Mouse (Mus musculus) ES-Bruce4 (cell line): ENCODE measurements around the gene Arid3c. TPM values are rescaled to one million over a fixed set of nuclear protein-coding genes. Genes with fewer than 3 reads are reported as not detected.
"Not testable (repeated sequence)": the region's sequence is repeated elsewhere in the genome, so short reads cannot be mapped to it uniquely, and the experiment has no call there.

Experiments
- H3K27ac ChIP-seq: 2 replicates; pipeline ENCODE4 v1.5.1; 2012; ENCODE audit warnings: low read length, inconsistent platforms; ENCODE audit not compliant: insufficient read depth
- H3K27me3 ChIP-seq: 2 replicates; pipeline ENCODE4 v1.6.1; 2012; ENCODE audit warnings: mild to moderate bottlenecking, low read length, inconsistent platforms; ENCODE audit not compliant: control insufficient read depth, poor library complexity, insufficient read depth, severe bottlenecking
- H3K36me3 ChIP-seq: 2 replicates; pipeline ENCODE4 v1.6.1; 2012; ENCODE audit warnings: inconsistent platforms, mild to moderate bottlenecking, low read length, moderate library complexity; ENCODE audit not compliant: control insufficient read depth, poor library complexity, insufficient read depth, severe bottlenecking
- H3K4me1 ChIP-seq: one replicate; pipeline ENCODE4 v1.8.1; 2011; ENCODE audit warnings: low read length; ENCODE audit not compliant: control insufficient read depth, insufficient read depth
- H3K4me3 ChIP-seq: 2 replicates; pipeline ENCODE4 v1.5.1; 2011; ENCODE audit warnings: low read depth, mild to moderate bottlenecking, low read length
- H3K9ac ChIP-seq: 2 replicates; pipeline ENCODE4 v1.6.1; 2012; ENCODE audit warnings: low read depth, mild to moderate bottlenecking, inconsistent platforms; ENCODE audit not compliant: poor library complexity, severe bottlenecking
- H3K9me3 ChIP-seq: replicated peaks from 2 replicates; pipeline ENCODE4 v1.6.1; 2012; ENCODE audit warnings: mild to moderate bottlenecking, low read length, inconsistent platforms; ENCODE audit not compliant: control insufficient read depth, poor library complexity, insufficient read depth, severe bottlenecking
- CTCF ChIP-seq: IDR thresholded peaks from one replicate; pipeline ENCODE4 v1.8.1; 2011; ENCODE audit warnings: low read depth, low read length
- EP300 ChIP-seq: IDR thresholded peaks from 2 replicates; pipeline ENCODE4 v1.6.1; 2011; ENCODE audit warnings: low read depth, low read length; ENCODE audit not compliant: insufficient read depth
- POLR2A ChIP-seq: IDR thresholded peaks from one replicate; pipeline ENCODE4 v1.8.1; 2011; ENCODE audit warnings: low read length; ENCODE audit not compliant: insufficient read depth
- polyA plus RNA-seq: library from polyadenylated mRNA; stranded (reverse); fragments of >200 nt; gene quantifications from 2 replicates; pipeline ENCODE4 v1.2.4, GENCODE M21; 2011; ENCODE audit warnings: low read depth; ENCODE audit not compliant: missing spikeins, insufficient read depth, insufficient read length

The Arid3c gene
- polyA plus RNA-seq, 1 experiment, result 0.69 TPM

DNA sequence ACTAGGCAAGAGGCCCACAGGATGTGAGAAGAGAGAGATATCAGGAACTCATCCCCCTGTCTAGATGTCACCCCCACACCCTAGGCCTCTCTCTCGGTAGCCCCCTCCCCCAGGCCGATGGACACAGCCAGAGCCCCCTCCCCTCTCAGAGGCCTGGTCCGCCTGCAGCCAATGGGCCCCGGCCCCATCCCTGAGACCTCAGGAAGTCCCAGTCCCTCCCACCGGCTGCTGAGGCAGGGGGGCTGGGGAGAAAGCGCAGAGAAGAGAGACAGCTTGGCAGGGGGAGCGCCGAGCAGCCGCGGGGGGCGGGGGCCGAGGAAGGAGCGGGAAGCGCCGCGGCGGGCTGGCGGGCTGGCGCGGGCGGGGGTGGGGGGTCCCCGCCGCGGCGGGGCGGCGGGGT lies 47.6 kb downstream of the Arid3c start:
- H3K36me3 ChIP-seq, H3K4me3 ChIP-seq, H3K9ac ChIP-seq, H3K9me3 ChIP-seq, H3K27me3 ChIP-seq, H3K4me1 ChIP-seq, H3K27ac ChIP-seq: not testable (repeated sequence)

DNA sequence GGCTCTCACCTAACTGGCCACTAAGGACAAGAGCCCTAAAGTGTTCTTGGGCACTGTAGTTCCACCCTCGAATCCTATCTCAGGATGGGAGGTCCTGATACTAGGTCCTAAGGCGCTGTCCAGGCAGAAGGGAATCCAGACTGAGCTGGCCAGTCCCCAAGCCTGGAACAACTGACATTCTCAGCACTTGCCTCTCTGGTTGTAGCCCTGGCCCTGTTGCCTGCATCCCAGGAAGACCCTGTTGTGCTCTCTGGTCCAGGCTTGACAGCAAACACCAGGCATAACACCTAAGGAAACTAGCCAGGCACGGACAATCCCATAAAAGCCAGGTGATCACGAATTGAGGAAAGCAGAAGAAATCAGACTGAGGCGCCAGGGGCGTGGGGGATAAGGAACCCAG lies 48.2 kb downstream of the Arid3c start:
- Histone ChIP-seq H3K9me3 (no peaks in the 10 kb centered on the region), H3K36me3 (no peaks in the 10 kb centered on the region), H3K4me3 (no peak overlapping the region), H3K27me3 (no peaks in the 10 kb centered on the region), H3K4me1 (peaks cover 2% of the 10 kb centered on the region), H3K27ac (no peak overlapping the region), H3K9ac (no peak overlapping the region)
- TF ChIP-seq CTCF, result no peak
- TF ChIP-seq EP300, result no peak
- TF ChIP-seq POLR2A, result no peak

- Histone ChIP-seq H3K4me1 (peaks cover 2% of the 10 kb centered on the region), H3K4me3 (no peak overlapping the region), H3K27ac (no peak overlapping the region), H3K9me3 (no peaks in the 10 kb centered on the region), H3K27me3 (no peaks in the 10 kb centered on the region), H3K36me3 (no peaks in the 10 kb centered on the region), H3K9ac (no peak overlapping the region)
- TF ChIP-seq POLR2A (no peak), CTCF (no peak)
Observed at GRCm38 (mm10) chr4:41681947-41682346, 49.0 kb downstream of the Arid3c start.

DNA sequence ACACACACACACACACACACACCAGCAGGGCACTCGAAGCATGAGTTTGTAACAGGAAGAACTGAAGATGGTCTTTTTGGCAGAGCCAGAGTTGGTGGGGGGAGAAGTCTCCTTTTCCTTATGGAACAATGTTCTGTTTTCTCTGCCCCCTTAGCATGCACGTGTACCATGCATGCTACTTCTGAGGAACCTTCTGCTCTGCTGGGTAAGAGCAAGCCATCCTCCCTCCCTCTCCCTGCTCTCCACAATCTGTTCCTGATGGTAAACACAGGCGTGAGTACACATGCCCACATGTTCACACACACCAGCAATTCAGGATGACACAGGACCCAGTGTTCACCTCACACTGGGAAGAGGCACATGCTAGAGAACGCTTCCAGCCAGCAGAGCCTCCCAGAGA lies 49.8 kb downstream of the Arid3c start:
- H3K9ac ChIP-seq, result no peak overlapping the region
- H3K27ac ChIP-seq, result no peak overlapping the region
- TF ChIP-seq CTCF (no peak), POLR2A (no peak), EP300 (no peak)
- H3K27me3 ChIP-seq, result no peaks in the 10 kb centered on the region
- H3K36me3 ChIP-seq, result no peaks in the 10 kb centered on the region
- H3K9me3 ChIP-seq, result no peaks in the 10 kb centered on the region
- H3K4me1 ChIP-seq, result peaks cover 2% of the 10 kb centered on the region
- no peak overlapping the region for H3K4me3 ChIP-seq

DNA sequence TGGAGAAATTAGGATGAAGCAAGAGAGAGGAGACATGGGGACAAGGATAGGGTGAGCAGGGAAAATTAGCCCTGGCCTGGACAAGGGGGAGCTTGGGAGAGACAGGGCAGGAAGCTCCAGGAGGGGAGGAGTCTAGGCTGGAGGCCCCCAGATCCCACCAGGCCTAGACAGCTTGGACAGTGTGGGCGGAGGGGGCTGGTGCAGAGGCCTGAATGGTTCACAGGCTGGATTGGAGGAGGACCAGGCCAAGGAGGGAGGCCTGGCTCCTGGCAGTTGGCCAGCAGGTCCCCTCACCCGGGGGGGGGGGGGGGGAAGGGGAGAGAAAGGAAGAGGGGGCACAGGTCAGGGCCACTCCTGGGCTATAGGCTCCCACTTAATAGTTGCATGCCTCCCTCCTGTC lies 51.7 kb downstream of the Arid3c start:
- Histone ChIP-seq H3K9me3 (no peaks in the 10 kb centered on the region), H3K4me3 (no peak overlapping the region), H3K27ac (no peak overlapping the region), H3K9ac (no peak overlapping the region), H3K36me3 (no peaks in the 10 kb centered on the region), H3K4me1 (peaks cover 2% of the 10 kb centered on the region), H3K27me3 (no peaks in the 10 kb centered on the region)
- TF ChIP-seq POLR2A (no peak), EP300 (no peak), CTCF (no peak)

- Histone ChIP-seq H3K9me3 (no peaks in the 10 kb centered on the region), H3K36me3 (no peaks in the 10 kb centered on the region), H3K4me3 (no peak overlapping the region), H3K27me3 (no peaks in the 10 kb centered on the region), H3K9ac (no peak overlapping the region), H3K27ac (no peak overlapping the region), H3K4me1 (peaks cover 2% of the 10 kb centered on the region)
- TF ChIP-seq POLR2A, result no peak
- no peak for TF ChIP-seq CTCF
- no peak for TF ChIP-seq EP300
Observed at GRCm38 (mm10) chr4:41678863-41679262, 52.1 kb downstream of the Arid3c start.

DNA sequence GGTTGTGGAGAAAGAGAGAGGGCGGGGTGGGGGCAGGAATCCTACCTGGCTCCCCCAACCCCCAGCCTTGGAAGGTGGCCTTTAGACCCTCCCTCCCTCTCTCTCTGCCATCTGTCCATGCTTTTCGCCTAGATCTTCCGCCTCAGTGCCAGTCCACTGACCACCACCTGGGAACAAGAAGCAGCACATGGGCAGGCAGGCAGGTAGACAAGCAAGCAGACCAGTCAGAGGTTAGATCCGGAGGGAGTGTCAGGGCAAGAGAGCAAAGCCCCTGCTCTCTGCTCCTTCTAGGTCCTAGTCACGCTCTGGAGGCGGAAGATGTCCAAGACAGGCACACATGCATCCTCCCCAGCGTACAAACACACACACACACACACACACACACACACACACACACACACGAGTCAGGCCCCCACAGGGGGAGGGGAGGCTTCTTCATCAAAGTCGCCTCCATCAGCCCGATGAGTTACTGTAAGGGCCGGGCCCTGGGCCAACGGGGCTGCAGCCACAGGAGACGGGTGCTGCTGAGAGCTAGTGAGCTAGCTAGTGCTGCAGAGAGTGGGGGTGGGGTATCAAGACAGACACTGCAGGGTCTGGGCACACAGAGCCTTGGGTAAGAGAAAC lies 53.8 kb downstream of the Arid3c start:
- no peak overlapping the region for H3K4me3 ChIP-seq
- no peaks in the 10 kb centered on the region for H3K36me3 ChIP-seq
- H3K9ac ChIP-seq, result no peak overlapping the region
- H3K27ac ChIP-seq, result no peak overlapping the region
- peaks cover 2% of the 10 kb centered on the region for H3K4me1 ChIP-seq
- no peaks in the 10 kb centered on the region for H3K27me3 ChIP-seq
- TF ChIP-seq EP300, result no peak
- no peak for TF ChIP-seq CTCF
- no peak for TF ChIP-seq POLR2A
- H3K9me3 ChIP-seq, result no peaks in the 10 kb centered on the region
